Mouse (Mus musculus) cerebellum, adult 2 months (tissue): ENCODE results near the gene Sirt6. TPM values are rescaled to one million over a fixed set of nuclear protein-coding genes. Genes with fewer than 3 reads are reported as not detected.
"Not testable (repeated sequence)": the region's sequence is repeated elsewhere in the genome, so short reads cannot be mapped to it uniquely, and the experiment has no call there.

Experiments used
- DNase-seq, 2 experiments: peaks; one replicate each; pipeline ENCODE4 v3.0.0; 2021
- H3K27ac ChIP-seq: fragments of 200-500 bp; 2 replicates; pipeline ENCODE4 v1.5.1; 2012; ENCODE audit warnings: low read length, control low read depth, inconsistent platforms; ENCODE audit not compliant: insufficient read depth
- H3K27me3 ChIP-seq: fragments of 200-500 bp; 2 replicates; pipeline ENCODE4 v1.6.1; 2012; ENCODE audit warnings: inconsistent platforms, mild to moderate bottlenecking, low read length, moderate library complexity; ENCODE audit not compliant: control insufficient read depth, insufficient read depth
- H3K4me1 ChIP-seq: fragments of 200-500 bp; 2 replicates; pipeline ENCODE4 v1.6.1; 2011; ENCODE audit warnings: low read length; ENCODE audit not compliant: control insufficient read depth, insufficient read depth
- H3K4me3 ChIP-seq: fragments of 200-500 bp; replicated peaks from 2 replicates; pipeline ENCODE3; 2011; ENCODE audit warnings: mild to moderate bottlenecking, low read depth, low read length, control low read depth; ENCODE audit not compliant: insufficient read depth
- CTCF ChIP-seq: fragments of 200-500 bp; IDR thresholded peaks from 2 replicates; pipeline ENCODE4 v1.5.1; 2011; ENCODE audit warnings: low read depth, mild to moderate bottlenecking, control low read depth, low read length, moderate library complexity, borderline replicate concordance; ENCODE audit not compliant: insufficient read depth
- POLR2A ChIP-seq: fragments of 200-500 bp; IDR thresholded peaks from 2 replicates; pipeline ENCODE4 v1.6.1; 2011; ENCODE audit warnings: low read length, control low read depth, borderline replicate concordance; ENCODE audit not compliant: insufficient read depth
- WGBS: fragments of 180-500 bp; shearing (Covaris S2); methylation state at CpG from one replicate; pipeline ENCODE4 v1.1.7; 2018; 5-methylcytosine and 5-hydroxymethylcytosine counted together
- polyA plus RNA-seq: library from polyadenylated mRNA; depleted of rRNA; stranded (reverse); fragments of >200 nt; gene quantifications from 2 replicates; pipeline ENCODE4 v1.2.3, GENCODE M21; 2012; rRNA removed

Sirt6 gene
- polyA plus RNA-seq, result 35.4 and 38.5 TPM in 2 replicates

GRCm38 (mm10) chr10:81626994-81627835 lies at the start of gene Sirt6:
Gene Sirt6, minus strand, starts transcription at chr10:81627797.
- Histone ChIP-seq H3K27me3 (no peaks in the 10 kb centered on the region), H3K27ac (peak within 1 kb of the TSS; percentile 67), H3K4me1 (peaks cover 8% of the 10 kb centered on the region), H3K4me3 (peak within 1 kb of the TSS; percentile 73)
- WGBS, result 3% methylated on average over 40 of the region's 40 CpGs
- TF ChIP-seq CTCF (no peak), POLR2A (peak; percentile 90; the same call in 1 of the 2 replicates)
- DNase-seq, result peak; percentile 94 to 97

DNA sequence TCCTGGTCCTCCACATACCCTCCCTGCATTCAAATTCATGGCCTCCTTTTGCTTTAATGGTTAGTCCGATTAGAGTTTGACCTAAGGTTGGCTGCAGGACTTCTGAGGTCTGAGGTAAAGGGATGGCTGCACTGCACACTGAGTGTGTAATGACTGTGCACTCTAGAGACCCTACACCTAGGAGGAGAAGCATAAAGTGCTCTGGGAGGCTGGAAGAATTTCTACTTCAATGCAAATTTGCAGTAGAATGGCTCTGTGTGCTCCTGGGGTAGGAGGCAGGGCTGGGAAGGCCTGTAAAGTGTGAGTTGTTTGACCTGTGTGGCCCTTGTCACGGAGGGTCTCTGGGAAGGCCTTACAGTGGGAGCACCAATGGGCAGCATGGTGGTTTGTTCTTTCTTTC lies 28.6 kb upstream of the Sirt6 start:
- Histone ChIP-seq H3K4me1 (no peaks in the 10 kb centered on the region), H3K4me3 (no peak overlapping the region), H3K27ac (no peak overlapping the region), H3K27me3 (no peaks in the 10 kb centered on the region)
- WGBS, result 99% methylated on average over 2 of the region's 2 CpGs
- no peak for TF ChIP-seq CTCF
- TF ChIP-seq POLR2A, result no peak
- no peak for DNase-seq

- H3K4me1 ChIP-seq, result no peaks in the 10 kb centered on the region; the same call in 1 of the 2 replicates
- H3K4me3 ChIP-seq, result no peak overlapping the region
- 97% methylated on average over 10 of the region's 10 CpGs for WGBS
- no peaks in the 10 kb centered on the region for H3K27me3 ChIP-seq
- TF ChIP-seq CTCF, result no peak
- no peak for TF ChIP-seq POLR2A
- DNase-seq, result peak; percentile 1 to 4
- H3K27ac ChIP-seq, result no peak overlapping the region
Measured at GRCm38 (mm10) chr10:81655178-81655577, 27.6 kb upstream of the Sirt6 start.

- H3K4me3 ChIP-seq, result peak within 1 kb of the TSS; percentile 72
Measured at GRCm38 (mm10) chr10:81648803-81649775, 21.5 kb upstream of the Sirt6 start, which contains the start of gene Gm10778. Gene Gm10778, plus strand, starts transcription at chr10:81649059.

DNA sequence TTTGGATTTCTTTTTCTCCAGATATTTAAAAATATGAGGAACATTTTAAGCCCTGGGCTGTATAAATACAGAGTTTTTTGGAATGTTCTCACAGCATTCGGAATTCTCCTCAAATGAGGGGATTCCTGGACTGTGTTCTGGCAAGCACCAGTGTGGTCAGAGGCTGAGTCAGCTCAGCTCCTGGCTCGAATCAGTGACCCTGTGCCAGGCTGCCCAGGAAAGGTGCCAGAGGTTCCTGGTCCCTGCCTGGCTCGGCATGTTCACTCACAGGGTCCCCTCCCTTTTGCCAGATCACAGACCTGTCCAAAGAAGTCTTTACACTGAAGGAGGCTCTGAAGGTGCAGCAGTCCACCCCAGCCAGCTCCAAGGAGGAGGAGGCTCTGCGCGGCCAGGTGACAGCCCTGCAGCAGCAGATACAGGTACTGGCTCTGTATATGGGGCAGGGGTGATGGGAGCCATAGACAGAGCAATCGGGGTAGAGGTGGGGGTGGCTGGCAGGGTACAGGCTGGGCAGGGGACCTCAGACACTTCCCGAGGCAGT lies 18.5 kb upstream of the Sirt6 start:
- H3K27ac ChIP-seq, result no peak overlapping the region
- no peaks in the 10 kb centered on the region for H3K27me3 ChIP-seq
- TF ChIP-seq POLR2A, result no peak
- no peak for TF ChIP-seq CTCF
- peaks cover 19% of the 10 kb centered on the region for H3K4me1 ChIP-seq
- no peak overlapping the region for H3K4me3 ChIP-seq
- DNase-seq, result peak in 1 of 2 experiments; percentile 18
- 56% methylated on average over 7 of the region's 7 CpGs for WGBS

More at GRCm38 (mm10) chr10:81648803-81649775, 21.5 kb upstream of the Sirt6 start, which contains the start of gene Gm10778:
- WGBS, result 2% methylated on average over 31 of the region's 52 CpGs
- DNase-seq, result peak; percentile 91 to 92
- peak within 1 kb of the TSS; percentile 78 for H3K27ac ChIP-seq
- TF ChIP-seq POLR2A, result peak; percentile 60; the same call in 1 of the 2 replicates
- not testable (repeated sequence) for H3K27me3 ChIP-seq, H3K4me1 ChIP-seq

GRCm38 (mm10) chr10:81645391-81645790 lies 17.8 kb upstream of the Sirt6 start:
- H3K27me3 ChIP-seq, result no peaks in the 10 kb centered on the region
- peak in 1 of 2 experiments; percentile 5 for DNase-seq
- H3K27ac ChIP-seq, result no peak overlapping the region
- TF ChIP-seq CTCF (no peak), POLR2A (no peak)
- H3K4me3 ChIP-seq, result no peak overlapping the region
- 91% methylated on average over 4 of the region's 4 CpGs for WGBS
- peaks cover 22% of the 10 kb centered on the region for H3K4me1 ChIP-seq

- H3K27ac ChIP-seq, result no peak overlapping the region
- 89% methylated on average over 18 of the region's 18 CpGs for WGBS
- no peak overlapping the region for H3K4me3 ChIP-seq
- DNase-seq, result peak in 1 of 2 experiments; percentile 32
- no peaks in the 10 kb centered on the region for H3K27me3 ChIP-seq
- peaks cover 22% of the 10 kb centered on the region for H3K4me1 ChIP-seq
- TF ChIP-seq CTCF, result no peak
Measured at GRCm38 (mm10) chr10:81644716-81645115, 17.1 kb upstream of the Sirt6 start.
